34 mouse cellular contexts compared by ENCODE assay signal in the genomic region with DNA sequence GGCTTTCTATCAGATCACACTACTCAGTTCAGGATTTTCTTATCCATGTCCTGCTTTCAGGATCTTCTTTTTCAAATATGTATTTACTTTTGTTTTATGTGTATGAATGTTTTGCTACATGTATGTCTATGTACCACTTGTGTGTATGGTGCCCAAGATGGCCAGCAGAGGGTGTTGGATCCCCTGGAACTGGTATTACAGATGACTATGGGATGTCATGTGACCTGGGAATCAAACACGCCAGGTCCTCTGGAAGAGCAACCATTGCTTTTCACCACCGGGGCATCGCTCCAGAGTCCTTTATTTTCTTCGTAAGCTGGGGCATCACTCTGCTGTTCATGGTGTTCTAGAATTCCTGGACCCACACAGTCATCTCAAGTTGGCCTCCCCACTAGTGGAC. TPM values are rescaled to one million over a fixed set of nuclear protein-coding genes. Genes with fewer than 3 reads are reported as not detected.
DNase-seq lines count a peak whose midpoint lies in the region; ATAC-seq and TF ChIP-seq lines count a peak whose summit lies in the region.
"Had no signal": no experiment of that assay in that cellular context is flagged by ENCODE, and none has a peak within 500 bp of the region (broad histone marks: within the 10 kb centered on the region; RNA-seq: fewer than 3 reads in every experiment).

No protein-coding gene starts in this region.

- H3K36me3 ChIP-seq in liver, adult 2 months (ENCODE audit: control insufficient read depth, insufficient read depth, low read length) = no peaks in the 10 kb centered on the region
- H3K36me3 ChIP-seq in liver, embryonic 12.5 days = no peaks in the 10 kb centered on the region
- no peaks in the 10 kb centered on the region for H3K36me3 ChIP-seq in lung, embryonic 14.5 days (ENCODE audit: insufficient read depth)
- H3K36me3 ChIP-seq: embryonic facial prominence, embryonic 10.5 days; embryonic facial prominence, embryonic 13.5 days; forebrain, embryonic 12.5 days; forebrain, embryonic 15.5 days; heart, embryonic 10.5 days; heart, embryonic 13.5 days had no signal

- no peaks in the 10 kb centered on the region for H3K27me3 ChIP-seq in liver, adult 2 months (ENCODE audit: control insufficient read depth, insufficient read depth, low read length)
- H3K27me3 ChIP-seq in liver, embryonic 12.5 days (replicated peaks) = no peaks in the 10 kb centered on the region; the same call in 1 of the 2 replicates
- H3K27me3 ChIP-seq in lung, embryonic 14.5 days (ENCODE audit: insufficient read depth, low read length) = no peaks in the 10 kb centered on the region
- H3K27me3 ChIP-seq: CH12.LX; embryonic facial prominence, embryonic 13.5 days; forebrain, embryonic 12.5 days; forebrain, embryonic 15.5 days; heart, embryonic 13.5 days; Patski had no signal

- TF ChIP-seq POLR2A in liver, adult 2 months (IDR thresholded peaks at IDR 0.05; ENCODE audit: extremely low read depth, insufficient read depth, low read length) = no peak

- H3K9ac ChIP-seq in liver, adult 2 months (ENCODE audit: low read depth, low read length) = no peak overlapping the region
- H3K9ac ChIP-seq in liver, embryonic 12.5 days = no peak overlapping the region
- H3K9ac ChIP-seq in lung, embryonic 14.5 days = no peak overlapping the region
- H3K9ac ChIP-seq: embryonic facial prominence, embryonic 13.5 days; forebrain, embryonic 12.5 days; forebrain, embryonic 15.5 days; heart, embryonic 13.5 days; hindbrain, embryonic 14.5 days had no signal

- H3K9me3 ChIP-seq in liver, embryonic 12.5 days (replicated peaks) = no peaks in the 10 kb centered on the region
- H3K9me3 ChIP-seq in lung, embryonic 14.5 days (ENCODE audit: low read depth, low read length) = no peaks in the 10 kb centered on the region
- H3K9me3 ChIP-seq: embryonic facial prominence, embryonic 10.5 days; embryonic facial prominence, embryonic 13.5 days; forebrain, embryonic 12.5 days; forebrain, embryonic 15.5 days; heart, embryonic 10.5 days; heart, embryonic 13.5 days had no signal

- no peak for TF ChIP-seq CTCF in liver, adult 2 months (IDR thresholded peaks at IDR 0.05; ENCODE audit: low read depth, low read length)
- TF ChIP-seq CTCF in lung, embryonic 14.5 days (IDR thresholded peaks at IDR 0.05; ENCODE audit: low read depth) = 0 out of 2 replicates have a peak, but pooled peaks have one; percentile 2

- no peak for ATAC-seq in liver, embryonic 12.5 days
- no peak for ATAC-seq in lung, embryonic 14.5 days (ENCODE audit: insufficient read depth)
- ATAC-seq: activated CD4-positive, CD25-positive, alpha-beta regulatory T cell, adult 4 months; forebrain, embryonic 15.5 days; hindbrain, postnatal 0 days; Patski had no signal

- no peaks in the 10 kb centered on the region for H3K79me2 ChIP-seq in liver, adult 2 months (ENCODE audit: control insufficient read depth, insufficient read depth, low read length)

- no peak overlapping the region for H3K27ac ChIP-seq in liver, adult 2 months (replicated peaks; ENCODE audit: insufficient read depth, low read depth, low read length)
- no peak overlapping the region for H3K27ac ChIP-seq in liver, embryonic 12.5 days
- H3K27ac ChIP-seq in lung, embryonic 14.5 days (ENCODE audit: low read depth) = no peak overlapping the region
- H3K27ac ChIP-seq: embryonic facial prominence, embryonic 10.5 days; embryonic facial prominence, embryonic 13.5 days; forebrain, embryonic 12.5 days; forebrain, embryonic 15.5 days; heart, adult 2 months; heart, embryonic 10.5 days; heart, embryonic 13.5 days; hindbrain, embryonic 14.5 days; hindbrain, postnatal 0 days had no signal

- H3K4me1 ChIP-seq in liver, adult 2 months (ENCODE audit: control insufficient read depth, insufficient read depth, low read length) = no peaks in the 10 kb centered on the region
- H3K4me1 ChIP-seq in liver, embryonic 12.5 days = no peaks in the 10 kb centered on the region
- H3K4me1 ChIP-seq in lung, embryonic 14.5 days (ENCODE audit: insufficient read depth) = no peaks in the 10 kb centered on the region
- H3K4me1 ChIP-seq: embryonic facial prominence, embryonic 10.5 days; embryonic facial prominence, embryonic 13.5 days; forebrain, embryonic 12.5 days; forebrain, embryonic 15.5 days; heart, embryonic 10.5 days; heart, embryonic 13.5 days had no signal

- peak; percentile 4 for DNase-seq in liver, adult 2 months (ENCODE audit: extremely low read depth, low read depth, low spot score)
- no peak for DNase-seq in lung, embryonic 14.5 days
- DNase-seq in lung, postnatal 10 days = no peak
- DNase-seq in ES-CJ7 (ENCODE audit: low read depth, low spot score) (peak; percentile 48), MN1 (ENCODE audit: low spot score) (no peak)
- no peak for DNase-seq in ovary, postnatal 14 days (ENCODE audit: low spot score)
- DNase-seq: adrenal gland, adult 8-10 months; adrenal gland, postnatal 25 days; B cell, adult 2 months; cerebellum, adult 11-12 months; cerebellum, adult 8-10 months; cerebellum, postnatal 10 days; cerebellum, postnatal 36 days; embryo, embryonic 11 days; gastrocnemius, postnatal 10 days; gastrocnemius, postnatal 36 days; heart, adult 2 months; heart, postnatal 14 days; heart, postnatal 4 days had no signal

- 96% methylated on average over 4 of the region's 4 CpGs for WGBS in liver, adult 2 months
- 86% methylated on average over 4 of the region's 4 CpGs for WGBS in liver, embryonic 12.5 days (ENCODE audit: insufficient replicate concordance)
- WGBS in lung, embryonic 14.5 days = 93% methylated on average over 4 of the region's 4 CpGs

- H3K4me2 ChIP-seq in liver, embryonic 12.5 days = no peak overlapping the region
- H3K4me2 ChIP-seq in lung, embryonic 14.5 days = no peak overlapping the region
- H3K4me2 ChIP-seq: embryonic facial prominence, embryonic 13.5 days; forebrain, embryonic 12.5 days; forebrain, embryonic 15.5 days; heart, embryonic 13.5 days; hindbrain, embryonic 14.5 days had no signal

- no peak overlapping the region for H3K4me3 ChIP-seq in liver, adult 2 months (ENCODE audit: insufficient read depth, low read depth, low read length)
- H3K4me3 ChIP-seq in liver, embryonic 12.5 days = no peak overlapping the region
- H3K4me3 ChIP-seq in lung, embryonic 14.5 days (ENCODE audit: low read depth, low read length) = no peak overlapping the region
- H3K4me3 ChIP-seq: embryonic facial prominence, embryonic 10.5 days; embryonic facial prominence, embryonic 13.5 days; erythroblast, embryonic 14.5 days; forebrain, embryonic 12.5 days; forebrain, embryonic 15.5 days; heart, adult 2 months; heart, embryonic 10.5 days; heart, embryonic 13.5 days had no signal

RNA-seq across cellular contexts. Expression of gene Alg11, which starts 28.7 kb away (rescaled TPM):
- total RNA-seq in liver, adult 2 months (2014; rRNA removed) = 15.2 and 22.2 TPM in 2 replicates
- 4.8 and 11.6 TPM in 2 replicates for polyA plus RNA-seq in liver, adult 2 months (2012; rRNA removed)
- 15.1 and 15.2 TPM in 2 replicates for polyA plus RNA-seq in liver, embryonic 12.5 days (2016; fragmentation: Nextera tagmentation; extraction: Ambion mirVana)
- 27.6 and 34.4 TPM in 2 replicates for polyA plus RNA-seq in lung, embryonic 14.5 days (2014; fragmentation: Nextera tagmentation; extraction: Ambion mirVana)

RNA-seq across cellular contexts. Expression of gene Atp7b, which starts 29.1 kb away (rescaled TPM):
- 9.8 and 14.5 TPM in 2 replicates for total RNA-seq in liver, adult 2 months (2014; rRNA removed)
- 10.7 and 12.5 TPM in 2 replicates for polyA plus RNA-seq in liver, adult 2 months (2012; rRNA removed)
- 14.3 and 15.8 TPM in 2 replicates for polyA plus RNA-seq in liver, embryonic 12.5 days (2016; fragmentation: Nextera tagmentation; extraction: Ambion mirVana)
- polyA plus RNA-seq in lung, embryonic 14.5 days (2014; fragmentation: Nextera tagmentation; extraction: Ambion mirVana) = 1.9 and 2.2 TPM in 2 replicates
- polyA plus RNA-seq: activated CD4-positive, CD25-positive, alpha-beta regulatory T cell, adult 4 months had no signal

RNA-seq across cellular contexts. Expression of gene Nek5, which starts 35.6 kb away (rescaled TPM):
- 0.20 and 0.28 TPM in 2 replicates for total RNA-seq in liver, adult 2 months (2014; rRNA removed)
- polyA plus RNA-seq in liver, adult 2 months (2012; rRNA removed) = 0.04 and 0.10 TPM in 2 replicates
- not detected in 2 replicates for polyA plus RNA-seq in liver, embryonic 12.5 days (2016; fragmentation: Nextera tagmentation; extraction: Ambion mirVana)
- polyA plus RNA-seq in lung, embryonic 14.5 days (2014; fragmentation: Nextera tagmentation; extraction: Ambion mirVana) = 0.26 and 0.27 TPM in 2 replicates
- total RNA-seq: CH12.LX; ES-E14; gastrocnemius, postnatal 10 days; granulocyte monocyte progenitor cell, adult 5-6 weeks; heart, adult 2 months; heart, postnatal 4 days had no signal
- polyA plus RNA-seq: embryonic facial prominence, embryonic 13.5 days; erythroblast, embryonic 14.5 days had no signal

Comparison
In these comparisons a context has a peak if more than half of its experiments do, and no peak if none do; other contexts are left out.
1. DNase-seq: peak in liver, adult 2 months (single experiment) and ES-CJ7 (single experiment); none in lung, embryonic 14.5 days (single experiment), lung, postnatal 10 days (single experiment), MN1 (single experiment) and ovary, postnatal 14 days (single experiment).